Mouse (Mus musculus): ENCODE measurements around the gene Glyr1. TPM values are rescaled to one million over a fixed set of nuclear protein-coding genes. Genes with fewer than 3 reads are reported as not detected.

Gene Glyr1
- total and polyA plus RNA-seq, 3 experiments, result 44.8 to 103 (median 68.7) TPM

DNA sequence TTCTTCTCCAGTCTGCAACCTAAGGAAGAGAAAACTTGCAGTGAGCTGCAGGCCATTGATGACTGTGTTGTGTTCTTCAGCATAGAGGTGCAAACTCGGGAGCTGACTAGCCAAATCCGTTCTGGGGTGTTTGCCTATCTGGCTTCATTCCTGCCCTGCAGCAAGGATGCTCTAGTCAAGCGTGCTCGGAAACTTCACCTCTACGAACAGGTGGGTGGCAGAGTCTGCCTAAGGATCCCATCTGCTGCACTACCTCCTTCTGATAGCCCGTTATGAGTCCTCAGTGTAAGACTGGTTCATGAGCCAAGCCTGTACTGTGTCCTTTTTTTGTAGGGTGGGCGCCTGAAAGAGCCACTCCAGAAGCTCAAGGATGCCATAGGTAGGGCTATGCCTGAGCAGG is 22.3 kb upstream of the Glyr1 start:
- TF ChIP-seq POLR2A (IDR thresholded peaks at IDR 0.05; ENCODE audit: control insufficient read depth in 1 of 2, insufficient read depth in 1 of 2, low read depth in 1 of 2, low read length in 2 of 2, poor library complexity in 1 of 2) (no peak), CHD1 (IDR thresholded peaks at IDR 0.05; ENCODE audit: low read depth, low read length) (no peak), NELFE (IDR thresholded peaks at IDR 0.05; ENCODE audit: low read depth, low read length) (no peak), EP300 (IDR thresholded peaks at IDR 0.05; ENCODE audit: low read depth in 1 of 2, low read length in 2 of 2) (no peak), RCOR1 (IDR thresholded peaks at IDR 0.05; ENCODE audit: low read depth, low read length) (no peak), MAX (IDR thresholded peaks at IDR 0.05; ENCODE audit: low read length) (no peak), ELF1 (IDR thresholded peaks at IDR 0.05; ENCODE audit: low read depth, low read length) (no peak), CTCF (IDR thresholded peaks at IDR 0.05 in 2 of 3, conservative IDR thresholded peaks at IDR 0.05 in 1 of 3; ENCODE audit: control insufficient read depth in 1 of 3, insufficient read depth in 1 of 3, low read depth in 2 of 3, low read length in 3 of 3, poor library complexity in 1 of 3, severe bottlenecking in 1 of 3) (no peak), TAL1 (IDR thresholded peaks at IDR 0.05; ENCODE audit: low read length) (no peak), JUND (IDR thresholded peaks at IDR 0.05; ENCODE audit: low read depth, low read length) (no peak), ZC3H11A (IDR thresholded peaks at IDR 0.05; ENCODE audit: low read depth, low read length) (no peak), TCF12 (IDR thresholded peaks at IDR 0.05; ENCODE audit: low read depth, low read length) (no peak), UBTF (IDR thresholded peaks at IDR 0.05; ENCODE audit: borderline replicate concordance, insufficient read depth, low read depth, low read length) (no peak), HCFC1 (IDR thresholded peaks at IDR 0.05; ENCODE audit: low read depth, low read length) (no peak), CHD2 (IDR thresholded peaks at IDR 0.05; ENCODE audit: low read length) (no peak), MAZ (IDR thresholded peaks at IDR 0.05; ENCODE audit: low read depth, low read length) (no peak), ZMIZ1 (IDR thresholded peaks at IDR 0.05; ENCODE audit: low read depth, low read length) (no peak), BHLHE40 (IDR thresholded peaks at IDR 0.05; ENCODE audit: borderline replicate concordance, low read depth, low read length) (no peak)
- Histone ChIP-seq H3K9ac (ENCODE audit: control insufficient read depth, low read depth, low read length, poor library complexity, severe bottlenecking) (no peak overlapping the region), H3K4me1 (ENCODE audit: control insufficient read depth in 1 of 2, insufficient read depth in 2 of 2, low read length in 2 of 2) (no peaks in the 10 kb centered on the region), H3K79me2 (ENCODE audit: control insufficient read depth, insufficient read depth, low read length, poor library complexity) (no peaks in the 10 kb centered on the region), H3K4me3 (ENCODE audit: control insufficient read depth in 1 of 2, insufficient read depth in 1 of 2, low read depth in 2 of 2, low read length in 2 of 2) (no peak overlapping the region), H3K27ac (ENCODE audit: control insufficient read depth, low read depth, low read length) (no peak overlapping the region), H3K9me3 (replicated peaks; ENCODE audit: insufficient read depth, low read length) (no peaks in the 10 kb centered on the region), H3K27me3 (ENCODE audit: control insufficient read depth in 1 of 2, insufficient read depth in 2 of 2, low read length in 2 of 2) (no peaks in the 10 kb centered on the region), H3K36me3 (ENCODE audit: control insufficient read depth in 1 of 2, insufficient read depth in 2 of 2, low read length in 2 of 2) (peaks cover 0 to 24% of the 10 kb centered on the region in 2 experiments; a peak in 2 of 4 replicates)
- DNase-seq (ENCODE audit: low read depth, low spot score), result no peak

DNA sequence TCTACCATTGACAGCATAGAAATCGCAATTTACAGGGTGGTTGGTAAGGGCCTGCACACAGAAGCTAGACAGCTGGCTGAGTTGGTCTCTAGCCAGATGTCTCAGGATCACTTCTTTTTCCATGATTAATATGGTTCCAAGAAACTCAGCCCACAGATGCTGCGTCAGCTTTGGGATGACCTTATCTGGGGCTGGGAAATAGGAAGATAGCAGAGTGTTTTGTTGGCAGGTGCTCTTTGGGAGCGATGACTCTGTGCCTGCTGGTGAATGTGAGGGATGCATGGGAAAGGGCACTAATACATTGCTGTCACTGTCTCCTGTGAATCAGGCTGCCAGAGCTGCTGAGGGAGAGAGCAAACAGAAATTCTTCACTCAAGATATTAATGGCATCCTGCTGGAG is 20.7 kb upstream of the Glyr1 start:
- H3K4me1 ChIP-seq (ENCODE audit: control insufficient read depth in 1 of 2, insufficient read depth in 2 of 2, low read length in 2 of 2), result no peaks in the 10 kb centered on the region
- no peak overlapping the region for H3K9ac ChIP-seq (ENCODE audit: control insufficient read depth, low read depth, low read length, poor library complexity, severe bottlenecking)
- no peak for TF ChIP-seq ZMIZ1 (IDR thresholded peaks at IDR 0.05; ENCODE audit: low read depth, low read length)
- H3K9me3 ChIP-seq (replicated peaks; ENCODE audit: insufficient read depth, low read length), result no peaks in the 10 kb centered on the region
- H3K79me2 ChIP-seq (ENCODE audit: control insufficient read depth, insufficient read depth, low read length, poor library complexity), result no peaks in the 10 kb centered on the region
- H3K36me3 ChIP-seq (ENCODE audit: control insufficient read depth in 1 of 2, insufficient read depth in 2 of 2, low read length in 2 of 2), result peaks cover 0 to 28% of the 10 kb centered on the region in 2 experiments; a peak in 2 of 4 replicates
- DNase-seq (ENCODE audit: low read depth, low spot score), result no peak
- no peak overlapping the region for H3K27ac ChIP-seq (ENCODE audit: control insufficient read depth, low read depth, low read length)
- no peak overlapping the region for H3K4me3 ChIP-seq (ENCODE audit: control insufficient read depth in 1 of 2, insufficient read depth in 1 of 2, low read depth in 2 of 2, low read length in 2 of 2)
- H3K27me3 ChIP-seq (ENCODE audit: control insufficient read depth in 1 of 2, insufficient read depth in 2 of 2, low read length in 2 of 2), result no peaks in the 10 kb centered on the region
